Mouse (Mus musculus) heart, embryonic 15.5 days (tissue): ENCODE measurements around the gene Med13l. TPM values are rescaled to one million over a fixed set of nuclear protein-coding genes. Genes with fewer than 3 reads are reported as not detected.

ENCODE experiments used
- ATAC-seq: fragments of 200-750 bp; cut with Nextera tagmentation; replicated peaks from 2 replicates; pipeline ENCODE4 v1.8.0; 2017; ENCODE audit warnings: low read depth, moderate TSS enrichment; ENCODE audit not compliant: insufficient number of reproducible peaks, insufficient read depth, low FRiP score
- H3K27ac ChIP-seq: fragments of 300-500 bp; sonication (generic); 2 replicates; pipeline ENCODE4 v1.5.1; 2015; ENCODE audit warnings: mild to moderate bottlenecking, inconsistent platforms
- H3K27me3 ChIP-seq: fragments of 300-500 bp; sonication (generic); 2 replicates; pipeline ENCODE4 v1.6.1; 2015; ENCODE audit warnings: inconsistent platforms
- H3K36me3 ChIP-seq: fragments of 300-500 bp; sonication (generic); 2 replicates; pipeline ENCODE4 v1.6.1; 2015; ENCODE audit warnings: mild to moderate bottlenecking, inconsistent platforms
- H3K4me1 ChIP-seq: fragments of 300-500 bp; sonication (generic); replicated peaks from 2 replicates; pipeline ENCODE4 v1.6.1; 2015; ENCODE audit warnings: inconsistent platforms
- H3K4me2 ChIP-seq: fragments of 300-500 bp; sonication (generic); 2 replicates; pipeline ENCODE4 v1.6.1; 2015; ENCODE audit warnings: inconsistent platforms, mild to moderate bottlenecking, moderate library complexity
- H3K4me3 ChIP-seq: fragments of 300-500 bp; sonication (generic); 2 replicates; pipeline ENCODE4 v1.5.1; 2015; ENCODE audit warnings: mild to moderate bottlenecking, inconsistent platforms
- H3K9ac ChIP-seq: fragments of 300-500 bp; sonication (generic); 2 replicates; pipeline ENCODE4 v1.6.1; 2015; ENCODE audit warnings: mild to moderate bottlenecking, inconsistent platforms
- H3K9me3 ChIP-seq: fragments of 300-500 bp; sonication (generic); replicated peaks from 2 replicates; pipeline ENCODE4 v1.6.1; 2016; ENCODE audit warnings: inconsistent platforms
- WGBS: fragments of 180-500 bp; shearing (Covaris S2); methylation state at CpG from one replicate; pipeline ENCODE4 v1.1.7; 2015; ENCODE audit warnings: mixed read lengths; 5-methylcytosine and 5-hydroxymethylcytosine counted together
- polyA plus RNA-seq: library from polyadenylated mRNA; unstranded; fragments of >200 nt; fragmentation: Nextera tagmentation; extraction: Ambion mirVana; gene quantifications from 2 replicates; pipeline ENCODE4 v1.2.1, GENCODE M21; 2015

Med13l gene
- polyA plus RNA-seq, 1 experiment from 2014 or later = 6.1 TPM

- Histone ChIP-seq H3K4me2 (peak overlapping the region; percentile 25; the same call in 1 of the 2 replicates), H3K36me3 (no peaks in the 10 kb centered on the region), H3K27ac (no peak overlapping the region), H3K9me3 (no peaks in the 10 kb centered on the region), H3K4me1 (peaks cover 8% of the 10 kb centered on the region), H3K27me3 (peaks cover 13% of the 10 kb centered on the region), H3K4me3 (no peak overlapping the region), H3K9ac (no peak overlapping the region)
- ATAC-seq = no peak
- WGBS = 14% methylated on average over 12 of the region's 12 CpGs
Observed at GRCm38 (mm10) chr5:118556387-118556937, 4.0 kb upstream of the Med13l start.

- Histone ChIP-seq H3K4me3 (no peak overlapping the region; the same call in 1 of the 2 replicates), H3K4me1 (peaks cover 29% of the 10 kb centered on the region), H3K27me3 (peaks cover 13% of the 10 kb centered on the region), H3K9ac (no peak overlapping the region), H3K36me3 (no peaks in the 10 kb centered on the region), H3K4me2 (peak overlapping the region; percentile 87; the same call in 1 of the 2 replicates), H3K9me3 (no peaks in the 10 kb centered on the region), H3K27ac (no peak overlapping the region)
- 82% methylated on average over 6 of the region's 6 CpGs for WGBS
- ATAC-seq = no peak
Observed at GRCm38 (mm10) chr5:118558841-118559240, 1.6 kb upstream of the Med13l start.

- Histone ChIP-seq H3K27me3 (peaks cover 13% of the 10 kb centered on the region), H3K4me1 (peaks cover 36% of the 10 kb centered on the region), H3K27ac (peak overlapping the region; percentile 87), H3K4me2 (peak overlapping the region; percentile 87), H3K36me3 (no peaks in the 10 kb centered on the region), H3K9me3 (no peaks in the 10 kb centered on the region), H3K9ac (peak overlapping the region; percentile 83), H3K4me3 (peak overlapping the region; percentile 93)
- ATAC-seq = peak; percentile 88
- under 1% methylated on average over 65 of the region's 101 CpGs for WGBS
Observed at GRCm38 (mm10) chr5:118559584-118560384, 695 bp upstream of the Med13l start.

GRCm38 (mm10) chr5:118561086-118561987 lies 858 bp downstream of the Med13l start:
- Histone ChIP-seq H3K4me3 (peak overlapping the region; percentile 93), H3K9me3 (no peaks in the 10 kb centered on the region), H3K4me2 (peak overlapping the region; percentile 68), H3K36me3 (no peaks in the 10 kb centered on the region), H3K27ac (peak overlapping the region; percentile 86), H3K27me3 (peaks cover 13% of the 10 kb centered on the region), H3K9ac (peak overlapping the region; percentile 83), H3K4me1 (peaks cover 42% of the 10 kb centered on the region)
- under 1% methylated on average over 57 of the region's 59 CpGs for WGBS
- ATAC-seq = no peak

- ATAC-seq = no peak
- H3K9ac ChIP-seq = no peak overlapping the region
- peak overlapping the region; percentile 68 for H3K4me2 ChIP-seq
- WGBS = 60% methylated on average over 3 of the region's 3 CpGs
- H3K27me3 ChIP-seq = peaks cover 8% of the 10 kb centered on the region
- H3K27ac ChIP-seq = no peak overlapping the region
- H3K4me3 ChIP-seq = peak overlapping the region; percentile 93
- no peaks in the 10 kb centered on the region for H3K36me3 ChIP-seq
- H3K9me3 ChIP-seq = no peaks in the 10 kb centered on the region
- peaks cover 44% of the 10 kb centered on the region for H3K4me1 ChIP-seq
Observed at GRCm38 (mm10) chr5:118562206-118562605, 1.7 kb downstream of the Med13l start.

- WGBS = 40% methylated on average over 6 of the region's 6 CpGs
- H3K4me2 ChIP-seq = no peak overlapping the region
- 0 out of 2 replicates have a peak, but pooled peaks cover 2% of the 10 kb centered on the region for H3K27me3 ChIP-seq
- no peak overlapping the region for H3K27ac ChIP-seq
- no peak overlapping the region for H3K4me3 ChIP-seq
- no peaks in the 10 kb centered on the region for H3K9me3 ChIP-seq
- ATAC-seq = no peak
- H3K4me1 ChIP-seq = peaks cover 53% of the 10 kb centered on the region
- no peaks in the 10 kb centered on the region for H3K36me3 ChIP-seq
- no peak overlapping the region for H3K9ac ChIP-seq
Observed at GRCm38 (mm10) chr5:118563590-118563989, 3.1 kb downstream of the Med13l start.

- no peak overlapping the region for H3K9ac ChIP-seq
- no peak for ATAC-seq
- no peaks in the 10 kb centered on the region for H3K36me3 ChIP-seq
- peaks cover 60% of the 10 kb centered on the region for H3K4me1 ChIP-seq
- no peak overlapping the region for H3K4me2 ChIP-seq
- H3K4me3 ChIP-seq = no peak overlapping the region
- H3K27ac ChIP-seq = no peak overlapping the region
- 67% methylated on average over 7 of the region's 7 CpGs for WGBS
- no peaks in the 10 kb centered on the region for H3K27me3 ChIP-seq
- no peaks in the 10 kb centered on the region for H3K9me3 ChIP-seq
Observed at GRCm38 (mm10) chr5:118567395-118567794, 6.9 kb downstream of the Med13l start.

- 67% methylated on average over 3 of the region's 3 CpGs for WGBS
- no peak for ATAC-seq
- H3K27me3 ChIP-seq = no peaks in the 10 kb centered on the region
- H3K9ac ChIP-seq = no peak overlapping the region
- H3K4me2 ChIP-seq = no peak overlapping the region
- peaks cover 46% of the 10 kb centered on the region for H3K4me1 ChIP-seq
- no peak overlapping the region for H3K27ac ChIP-seq
- no peaks in the 10 kb centered on the region for H3K36me3 ChIP-seq
- no peaks in the 10 kb centered on the region for H3K9me3 ChIP-seq
- H3K4me3 ChIP-seq = no peak overlapping the region
Observed at GRCm38 (mm10) chr5:118569017-118569416, 8.5 kb downstream of the Med13l start.

GRCm38 (mm10) chr5:118569606-118570580 lies 9.4 kb downstream of the Med13l start:
- 71% methylated on average over 20 of the region's 20 CpGs for WGBS
- Histone ChIP-seq H3K27ac (no peak overlapping the region), H3K4me2 (no peak overlapping the region), H3K4me3 (no peak overlapping the region), H3K4me1 (peaks cover 48% of the 10 kb centered on the region), H3K36me3 (no peaks in the 10 kb centered on the region), H3K27me3 (no peaks in the 10 kb centered on the region), H3K9me3 (no peaks in the 10 kb centered on the region), H3K9ac (no peak overlapping the region)
- no peak for ATAC-seq

- Histone ChIP-seq H3K27ac (no peak overlapping the region), H3K9ac (no peak overlapping the region), H3K4me3 (no peak overlapping the region), H3K4me2 (no peak overlapping the region), H3K9me3 (no peaks in the 10 kb centered on the region), H3K36me3 (no peaks in the 10 kb centered on the region), H3K27me3 (no peaks in the 10 kb centered on the region), H3K4me1 (peaks cover 42% of the 10 kb centered on the region)
- 68% methylated on average over 4 of the region's 4 CpGs for WGBS
- no peak for ATAC-seq
Observed at GRCm38 (mm10) chr5:118571504-118571903, 11.0 kb downstream of the Med13l start.
